In genomic region chr17:84369769-84370168, GRCm38 (mm10) we compare ENCODE assay signal across 19 mouse cellular contexts.
DNase-seq lines count a peak whose midpoint lies in the region; ATAC-seq lines count a peak whose summit lies in the region.
"Had no signal": no experiment of that assay in that cellular context is flagged by ENCODE, and none has a peak within 500 bp of the region (broad histone marks: within the 10 kb centered on the region; RNA-seq: fewer than 3 reads in every experiment).

No protein-coding gene starts in this region.

- H3K27ac ChIP-seq in kidney, embryonic 16.5 days (ENCODE audit: low read length): 0 out of 2 replicates have a peak overlapping the region, but pooled peaks have one; percentile 23
- H3K27ac ChIP-seq in intestine, embryonic 14.5 days (ENCODE audit: low read depth): peak overlapping the region; percentile 58; the same call in 1 of the 2 replicates
- H3K27ac ChIP-seq: embryonic facial prominence, embryonic 10.5 days; forebrain, embryonic 15.5 days; left cerebral cortex, adult 2 months; neural tube, embryonic 15.5 days had no signal

- H3K9ac ChIP-seq in kidney, embryonic 16.5 days (replicated peaks; ENCODE audit: low read length): no peak overlapping the region
- no peak overlapping the region for H3K9ac ChIP-seq in intestine, embryonic 14.5 days (ENCODE audit: low read length)
- H3K9ac ChIP-seq: forebrain, embryonic 15.5 days; neural tube, embryonic 15.5 days had no signal

- intact Hi-C loops in heart, postnatal 10 days (cut with DNase I): no loop called here

- no peaks in the 10 kb centered on the region for H3K36me3 ChIP-seq in kidney, embryonic 16.5 days (ENCODE audit: insufficient read depth, low read length)
- H3K36me3 ChIP-seq in intestine, embryonic 14.5 days (ENCODE audit: control insufficient read depth, insufficient read depth, low read length): no peaks in the 10 kb centered on the region
- H3K36me3 ChIP-seq: forebrain, embryonic 15.5 days; neural tube, embryonic 15.5 days had no signal

- peaks cover 46% of the 10 kb centered on the region for H3K4me1 ChIP-seq in kidney, embryonic 16.5 days (ENCODE audit: insufficient read depth, low read length)
- peaks cover 48% of the 10 kb centered on the region for H3K4me1 ChIP-seq in intestine, embryonic 14.5 days (replicated peaks; ENCODE audit: control insufficient read depth, insufficient read depth, low read length)

- no peak for ATAC-seq in kidney, embryonic 16.5 days (ENCODE audit: low FRiP score, low TSS enrichment)
- no peak for ATAC-seq in intestine, embryonic 14.5 days (replicated peaks; ENCODE audit: low FRiP score, low TSS enrichment, low read depth)
- ATAC-seq: activated CD4-positive, CD25-positive, alpha-beta regulatory T cell, adult 4 months; forebrain, embryonic 15.5 days had no signal

- no peaks in the 10 kb centered on the region for H3K9me3 ChIP-seq in kidney, embryonic 16.5 days (ENCODE audit: low read length)
- H3K9me3 ChIP-seq in intestine, embryonic 14.5 days (ENCODE audit: control insufficient read depth, low read length): no peaks in the 10 kb centered on the region
- H3K9me3 ChIP-seq: embryonic facial prominence, embryonic 10.5 days; forebrain, embryonic 15.5 days; megakaryocyte, embryonic 14.5 days; neural tube, embryonic 15.5 days had no signal

- no peak overlapping the region for H3K4me3 ChIP-seq in kidney, embryonic 16.5 days (ENCODE audit: low read length)
- H3K4me3 ChIP-seq in intestine, embryonic 14.5 days (ENCODE audit: low read depth, low read length): no peak overlapping the region
- H3K4me3 ChIP-seq: embryonic facial prominence, embryonic 10.5 days; erythroblast, embryonic 14.5 days; forebrain, embryonic 15.5 days; left cerebral cortex, adult 2 months; megakaryocyte, embryonic 14.5 days; neural tube, embryonic 15.5 days had no signal

- DNase-seq in heart, adult 11 months: peak; percentile 92
- no peak for DNase-seq in heart, postnatal 10 days
- DNase-seq in kidney, postnatal 10 days: no peak
- DNase-seq in MN1 (ENCODE audit: low spot score): peak; percentile 70
- no peak for DNase-seq in intestine, embryonic 14.5 days (ENCODE audit: low spot score)
- DNase-seq in urinary bladder, postnatal 25 days (ENCODE audit: low spot score): no peak
- no peak for DNase-seq in layer of hippocampus, postnatal 10 days (ENCODE audit: low spot score in 2 of 2)
- DNase-seq: cerebellum, postnatal 36 days; lung, adult 2 months; thymus, postnatal 36 days had no signal

- no peak overlapping the region for H3K4me2 ChIP-seq in kidney, embryonic 16.5 days (replicated peaks; ENCODE audit: low read depth, low read length)
- no peak overlapping the region for H3K4me2 ChIP-seq in intestine, embryonic 14.5 days (ENCODE audit: low read length)
- H3K4me2 ChIP-seq: forebrain, embryonic 15.5 days; neural tube, embryonic 15.5 days had no signal

- H3K27me3 ChIP-seq in kidney, embryonic 16.5 days (ENCODE audit: insufficient read depth, low read length): no peaks in the 10 kb centered on the region
- H3K27me3 ChIP-seq in intestine, embryonic 14.5 days (replicated peaks; ENCODE audit: control insufficient read depth, insufficient read depth, low read length): no peaks in the 10 kb centered on the region
- H3K27me3 ChIP-seq: CH12.LX; forebrain, embryonic 15.5 days; megakaryocyte, embryonic 14.5 days; neural tube, embryonic 15.5 days had no signal

- whole genome bisulfite sequencing in kidney, embryonic 16.5 days: 79% methylated on average over 3 of the region's 3 CpGs
- WGBS in intestine, embryonic 14.5 days: 46% methylated on average over 3 of the region's 3 CpGs

Comparison
In these comparisons a context has a peak if more than half of its experiments do, and no peak if none do; other contexts are left out.
1. DNase-seq: peak in heart, adult 11 months (single experiment) and MN1 (single experiment); none in heart, postnatal 10 days (0 of 2), kidney, postnatal 10 days (single experiment), intestine, embryonic 14.5 days (single experiment), urinary bladder, postnatal 25 days (single experiment) and layer of hippocampus, postnatal 10 days (0 of 2).